Mouse (Mus musculus) stomach, postnatal 0 days (tissue): ENCODE measurements around the gene Thyn1. TPM values are rescaled to one million over a fixed set of nuclear protein-coding genes. Genes with fewer than 3 reads are reported as not detected.

Experiments
- ATAC-seq: fragments of 200-750 bp; cut with Nextera tagmentation; 2 replicates; pipeline ENCODE4 v1.8.0; 2017; ENCODE audit not compliant: low FRiP score, low TSS enrichment
- DNase-seq: peaks from one replicate; pipeline ENCODE4 v3.0.0-alpha.2; 2016; ENCODE audit warnings: low spot score
- H3K27ac ChIP-seq: fragments of 300-500 bp; sonication (generic); replicated peaks from 2 replicates; pipeline ENCODE4 v1.5.1; 2014; ENCODE audit warnings: mild to moderate bottlenecking, control low read depth
- H3K27me3 ChIP-seq: fragments of 300-500 bp; sonication (generic); 2 replicates; pipeline ENCODE4 v1.6.1; 2014; ENCODE audit warnings: low read length; ENCODE audit not compliant: control insufficient read depth, insufficient read depth
- H3K36me3 ChIP-seq: fragments of 300-500 bp; sonication (generic); 2 replicates; pipeline ENCODE4 v1.6.1; 2014; ENCODE audit warnings: low read length, mixed read lengths; ENCODE audit not compliant: control insufficient read depth, insufficient read depth
- H3K4me1 ChIP-seq: fragments of 300-500 bp; sonication (generic); replicated peaks from 2 replicates; pipeline ENCODE4 v1.6.1; 2014; ENCODE audit warnings: antibody characterized with exemption; ENCODE audit not compliant: control insufficient read depth, insufficient read depth
- H3K4me2 ChIP-seq: fragments of 300-500 bp; sonication (generic); replicated peaks from 2 replicates; pipeline ENCODE4 v1.6.1; 2014; ENCODE audit warnings: low read depth, mild to moderate bottlenecking, control low read depth, moderate library complexity
- H3K4me3 ChIP-seq: fragments of 300-500 bp; sonication (generic); 2 replicates; pipeline ENCODE4 v1.5.1; 2014; ENCODE audit warnings: low read depth, low read length, control low read depth
- H3K9ac ChIP-seq: fragments of 300-500 bp; sonication (generic); 2 replicates; pipeline ENCODE4 v1.6.1; 2014; ENCODE audit warnings: mild to moderate bottlenecking, low read length, control low read depth, mixed read lengths
- H3K9me3 ChIP-seq: fragments of 300-500 bp; sonication (generic); 2 replicates; pipeline ENCODE4 v1.6.1; 2016; ENCODE audit warnings: low read length; ENCODE audit not compliant: control insufficient read depth
- CTCF ChIP-seq: IDR thresholded peaks from 2 replicates; pipeline ENCODE4 v1.5.1; 2016; ENCODE audit warnings: antibody characterized with exemption, low read depth, mild to moderate bottlenecking, moderate library complexity
- EP300 ChIP-seq: optimal IDR thresholded peaks from 2 replicates; pipeline ENCODE3; 2016; ENCODE audit warnings: antibody characterized with exemption
- WGBS: fragments of 180-500 bp; shearing (Covaris S2); extraction: QIAGEN DNeasy Blood & Tissue Kit; methylation state at CpG from one replicate; pipeline ENCODE4 v1.1.7; 2014; 5-methylcytosine and 5-hydroxymethylcytosine counted together
- polyA plus RNA-seq: library from polyadenylated mRNA; unstranded; fragments of >200 nt; fragmentation: Nextera tagmentation; extraction: Ambion mirVana; gene quantifications from 2 replicates; pipeline ENCODE4 v1.2.1, GENCODE M21; 2015

Gene Thyn1
- polyA plus RNA-seq, 1 experiment from 2014 or later: 106 TPM

DNA sequence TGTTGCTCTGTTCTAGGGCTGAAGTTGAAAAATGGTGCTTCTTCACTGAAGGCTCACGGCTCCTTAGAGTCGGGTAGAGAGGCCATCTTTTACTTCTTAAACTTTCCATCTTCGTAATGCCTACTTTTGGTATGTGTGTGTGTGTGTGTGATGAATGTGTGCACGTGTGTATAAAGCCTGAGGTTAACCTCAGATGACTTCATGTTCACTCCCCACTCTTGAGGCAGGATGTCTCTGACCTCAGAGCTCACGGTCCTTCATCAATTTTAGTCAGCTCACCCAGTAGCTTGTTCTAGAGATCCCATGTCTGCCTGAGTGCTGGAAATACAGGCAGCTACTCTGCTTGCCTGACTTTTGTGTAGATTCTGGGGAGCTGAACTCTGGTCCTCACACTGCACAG is 44.4 kb downstream of the Thyn1 start:
- no peaks in the 10 kb centered on the region for H3K4me1 ChIP-seq
- H3K9me3 ChIP-seq: no peaks in the 10 kb centered on the region
- no peaks in the 10 kb centered on the region for H3K27me3 ChIP-seq
- H3K36me3 ChIP-seq: peaks cover 20% of the 10 kb centered on the region
- ATAC-seq (no peak), DNase-seq (no peak)
- H3K27ac ChIP-seq: no peak overlapping the region
- no peak overlapping the region for H3K4me2 ChIP-seq
- no peak overlapping the region for H3K4me3 ChIP-seq
- WGBS: 85% methylated on average over 5 of the region's 5 CpGs
- TF ChIP-seq CTCF: no peak
- no peak for TF ChIP-seq EP300
- no peak overlapping the region for H3K9ac ChIP-seq

GRCm38 (mm10) chr9:27049492-27049891 is 50.0 kb downstream of the Thyn1 start:
- no peak overlapping the region for H3K9ac ChIP-seq
- H3K27ac ChIP-seq: no peak overlapping the region
- WGBS: 75% methylated on average over 2 of the region's 2 CpGs
- TF ChIP-seq EP300: no peak
- TF ChIP-seq CTCF: peak; percentile 64
- ATAC-seq (no peak), DNase-seq (no peak)
- no peaks in the 10 kb centered on the region for H3K4me1 ChIP-seq
- H3K4me3 ChIP-seq: no peak overlapping the region
- H3K27me3 ChIP-seq: no peaks in the 10 kb centered on the region
- H3K9me3 ChIP-seq: no peaks in the 10 kb centered on the region
- no peak overlapping the region for H3K4me2 ChIP-seq
- H3K36me3 ChIP-seq: peaks cover 35% of the 10 kb centered on the region

Other genes with a start within 250 kb of the Thyn1 start
- 10.2 and 10.3 TPM in 2 replicates for gene Glb1l2, start 193.2 kb upstream of the Thyn1 start, polyA plus RNA-seq
- 0.13 and 0.17 TPM in 2 replicates for gene Glb1l3, start 138.8 kb upstream of the Thyn1 start, polyA plus RNA-seq
- gene Gm1110, start 76.6 kb upstream of the Thyn1 start, polyA plus RNA-seq: 3.8 and 3.9 TPM in 2 replicates
- gene Acad8, start 144 bp upstream of the Thyn1 start, polyA plus RNA-seq: 37.8 and 42.9 TPM in 2 replicates
- 18.0 and 19.6 TPM in 2 replicates for gene Vps26b, start 30.4 kb downstream of the Thyn1 start, polyA plus RNA-seq
- 6.8 and 7.5 TPM in 2 replicates for gene Ncapd3, start 30.5 kb downstream of the Thyn1 start, polyA plus RNA-seq
- 28.8 and 30.8 TPM in 2 replicates for gene Jam3, start 155.7 kb downstream of the Thyn1 start, polyA plus RNA-seq